Mouse (Mus musculus) heart, postnatal 0 days (tissue): ENCODE results near the gene Aplnr.

Source experiments
- CTCF ChIP-seq: IDR thresholded peaks from 2 replicates; pipeline ENCODE4 v1.5.1; 2016; ENCODE audit warnings: antibody characterized with exemption, control low read depth, low read depth
- EP300 ChIP-seq: IDR thresholded peaks from 2 replicates; pipeline ENCODE4 v1.6.1; 2016; ENCODE audit warnings: antibody characterized with exemption, low read depth

GRCm38 (mm10) chr2:85151233-85151632 lies 15.2 kb downstream of the Aplnr start:
- TF ChIP-seq CTCF = no peak
- no peak for TF ChIP-seq EP300
